Comparison of ENCODE assay signal across 7 mouse cellular contexts in genomic region chr12:113000294-113001132, GRCm38 (mm10). TPM values are rescaled to one million over a fixed set of nuclear protein-coding genes. Genes with fewer than 3 reads are reported as not detected.
DNase-seq lines count a peak whose midpoint lies in the region; ATAC-seq lines count a peak whose summit lies in the region.

Brf1 (minus strand) TSS chr12:113000704.

- intact Hi-C loops in left cerebral cortex, postnatal 36 days (cut with DNase I): loop anchor here (2.0 kb wide), 1 partner anchor 74 kb away; the partner anchor contains the start of gene Tex22

- H3K9ac ChIP-seq in intestine, embryonic 16.5 days (ENCODE audit: low read depth, low read length): peak within 1 kb of the TSS; percentile 96
- peak within 1 kb of the TSS; percentile 90 for H3K9ac ChIP-seq in midbrain, embryonic 11.5 days (ENCODE audit: low read length)

- no peaks in the 10 kb centered on the region for H3K36me3 ChIP-seq in intestine, embryonic 16.5 days (ENCODE audit: control insufficient read depth, insufficient read depth, low read length)
- no peaks in the 10 kb centered on the region; the same call in 1 of the 2 replicates for H3K36me3 ChIP-seq in midbrain, embryonic 11.5 days (ENCODE audit: control insufficient read depth, insufficient read depth, low read length)

- peak within 1 kb of the TSS; percentile 98 for H3K27ac ChIP-seq in intestine, embryonic 16.5 days (ENCODE audit: low read length)
- H3K27ac ChIP-seq in midbrain, embryonic 11.5 days (ENCODE audit: low read depth, low read length): peak within 1 kb of the TSS; percentile 87

- no peaks in the 10 kb centered on the region for H3K9me3 ChIP-seq in intestine, embryonic 16.5 days (ENCODE audit: control insufficient read depth, low read length)
- H3K9me3 ChIP-seq in midbrain, embryonic 11.5 days (ENCODE audit: control insufficient read depth, low read length): no peaks in the 10 kb centered on the region

- peak; percentile 96 for DNase-seq in adrenal gland, adult 8-10 months
- peak; percentile 99 for DNase-seq in embryo, embryonic 9.5 days (ENCODE audit: extremely low spot score)
- DNase-seq in gastrocnemius, postnatal 4 days (ENCODE audit: low spot score in 2 of 2): peak; percentile 91 to 97
- peak; percentile 92 for DNase-seq in left cerebral cortex, postnatal 36 days (ENCODE audit: low spot score in 2 of 2)
- DNase-seq in midbrain, embryonic 11.5 days (ENCODE audit: low spot score, missing footprints): peak; percentile 99
- DNase-seq in skeletal muscle tissue, adult 2 months (ENCODE audit: low read depth, low spot score): peak; percentile 97

- H3K4me2 ChIP-seq in intestine, embryonic 16.5 days (ENCODE audit: low read depth, low read length): peak within 1 kb of the TSS; percentile 73
- H3K4me2 ChIP-seq in midbrain, embryonic 11.5 days: peak within 1 kb of the TSS; percentile 89

- H3K27me3 ChIP-seq in intestine, embryonic 16.5 days (replicated peaks; ENCODE audit: control insufficient read depth, insufficient read depth, low read length): no peaks in the 10 kb centered on the region
- no peaks in the 10 kb centered on the region for H3K27me3 ChIP-seq in midbrain, embryonic 11.5 days (ENCODE audit: control insufficient read depth, insufficient read depth, low read length)

- peaks cover 15% of the 10 kb centered on the region for H3K4me1 ChIP-seq in intestine, embryonic 16.5 days (ENCODE audit: control insufficient read depth, insufficient read depth, low read length)
- H3K4me1 ChIP-seq in midbrain, embryonic 11.5 days (ENCODE audit: control insufficient read depth, insufficient read depth, low read length): peaks cover 14% of the 10 kb centered on the region

- H3K4me3 ChIP-seq in intestine, embryonic 16.5 days (ENCODE audit: low read length): peak within 1 kb of the TSS; percentile 84
- H3K4me3 ChIP-seq in midbrain, embryonic 11.5 days (ENCODE audit: low read depth, low read length): peak within 1 kb of the TSS; percentile 92

- peak; percentile 96 for ATAC-seq in intestine, embryonic 16.5 days
- ATAC-seq in midbrain, embryonic 11.5 days (ENCODE audit: low FRiP score): peak; percentile 99

- WGBS in intestine, embryonic 16.5 days: under 1% methylated on average over 92 of the region's 96 CpGs
- WGBS in midbrain, embryonic 11.5 days: under 1% methylated on average over 71 of the region's 96 CpGs

RNA-seq across cellular contexts. Expression of gene Brf1, which starts in this region (rescaled TPM):
- total RNA-seq in adrenal gland, adult 8-10 months (2022): 10 to 100 TPM; 49.6 to 86.9 (median 68.3) TPM
- 10 to 100 TPM; 44.2 to 52.2 TPM for total RNA-seq in gastrocnemius, postnatal 4 days (2021)
- 36.5 and 41.6 TPM in 2 replicates for polyA plus RNA-seq in intestine, embryonic 16.5 days (2015; fragmentation: Nextera tagmentation; extraction: Ambion mirVana)
- total RNA-seq in left cerebral cortex, postnatal 36 days (2021): 10 to 100 TPM; 41.4 to 55.5 TPM
- 51.9 and 53.0 TPM in 2 replicates for polyA plus RNA-seq in midbrain, embryonic 11.5 days (2014; fragmentation: Nextera tagmentation; extraction: Ambion mirVana)

Comparison
In these comparisons a context has a peak if more than half of its experiments do, and no peak if none do; other contexts are left out.
1. Peak in every context shown above with its lines: DNase-seq, ATAC-seq, H3K4me3 ChIP-seq and H3K27ac ChIP-seq.